Mouse (Mus musculus) midbrain, embryonic 16.5 days (tissue): ENCODE measurements around the gene Sema3b. TPM values are rescaled to one million over a fixed set of nuclear protein-coding genes. Genes with fewer than 3 reads are reported as not detected.

Source experiments
- ATAC-seq: fragments of 200-750 bp; cut with Nextera tagmentation; 2 replicates; pipeline ENCODE4 v1.8.0; 2017; ENCODE audit warnings: moderate TSS enrichment
- H3K27ac ChIP-seq: fragments of 300-500 bp; sonication (generic); 2 replicates; pipeline ENCODE4 v1.5.1; 2014; ENCODE audit warnings: mild to moderate bottlenecking, low read length, mixed read lengths
- H3K27me3 ChIP-seq: fragments of 300-500 bp; sonication (generic); 2 replicates; pipeline ENCODE4 v1.6.1; 2014; ENCODE audit warnings: low read depth, low read length, mixed read lengths; ENCODE audit not compliant: control insufficient read depth, insufficient read depth
- H3K36me3 ChIP-seq: fragments of 300-500 bp; sonication (generic); 2 replicates; pipeline ENCODE4 v1.6.1; 2014; ENCODE audit warnings: mild to moderate bottlenecking, low read length, moderate library complexity, mixed read lengths; ENCODE audit not compliant: control insufficient read depth, insufficient read depth
- H3K4me1 ChIP-seq: fragments of 300-500 bp; sonication (generic); 2 replicates; pipeline ENCODE4 v1.6.1; 2014; ENCODE audit warnings: mild to moderate bottlenecking, low read length, mixed read lengths; ENCODE audit not compliant: control insufficient read depth, insufficient read depth
- H3K4me2 ChIP-seq: fragments of 300-500 bp; sonication (generic); 2 replicates; pipeline ENCODE4 v1.6.1; 2014; ENCODE audit warnings: mild to moderate bottlenecking, low read length, mixed read lengths
- H3K4me3 ChIP-seq: fragments of 300-500 bp; sonication (generic); 2 replicates; pipeline ENCODE4 v1.5.1; 2014; ENCODE audit warnings: low read depth, mild to moderate bottlenecking, low read length, moderate library complexity, mixed read lengths
- H3K9ac ChIP-seq: fragments of 300-500 bp; sonication (generic); 2 replicates; pipeline ENCODE4 v1.6.1; 2014; ENCODE audit warnings: low read depth, low read length, mixed read lengths
- H3K9me3 ChIP-seq: fragments of 300-500 bp; sonication (generic); replicated peaks from 2 replicates; pipeline ENCODE4 v1.6.1; 2014; ENCODE audit warnings: mild to moderate bottlenecking, low read length, mixed read lengths; ENCODE audit not compliant: control insufficient read depth, poor library complexity, severe bottlenecking
- WGBS: fragments of 180-500 bp; shearing (Covaris S2); extraction: QIAGEN DNeasy Blood & Tissue Kit; methylation state at CpG from one replicate; pipeline ENCODE4 v1.1.7; 2014; 5-methylcytosine and 5-hydroxymethylcytosine counted together
- polyA plus RNA-seq: library from polyadenylated mRNA; unstranded; fragments of >200 nt; fragmentation: Nextera tagmentation; extraction: Ambion mirVana; gene quantifications from 2 replicates; pipeline ENCODE4 v1.2.1, GENCODE M21; 2015

Gene Sema3b
- polyA plus RNA-seq, 1 experiment from 2014 or later: 3.7 TPM

GRCm38 (mm10) chr9:107601275-107601674 is 7.8 kb downstream of the Sema3b start:
- no peak for ATAC-seq
- Histone ChIP-seq H3K4me3 (no peak overlapping the region), H3K27me3 (no peaks in the 10 kb centered on the region), H3K36me3 (no peaks in the 10 kb centered on the region), H3K9ac (no peak overlapping the region), H3K4me2 (no peak overlapping the region), H3K4me1 (peaks cover 6% of the 10 kb centered on the region), H3K9me3 (no peaks in the 10 kb centered on the region), H3K27ac (no peak overlapping the region)
- WGBS: 83% methylated on average over 11 of the region's 11 CpGs

GRCm38 (mm10) chr9:107600745-107601144 is 8.3 kb downstream of the Sema3b start:
- Histone ChIP-seq H3K36me3 (no peaks in the 10 kb centered on the region), H3K27me3 (no peaks in the 10 kb centered on the region), H3K4me3 (no peak overlapping the region), H3K4me1 (peaks cover 6% of the 10 kb centered on the region), H3K27ac (no peak overlapping the region), H3K9ac (no peak overlapping the region), H3K4me2 (no peak overlapping the region), H3K9me3 (no peaks in the 10 kb centered on the region)
- WGBS: 79% methylated on average over 12 of the region's 12 CpGs
- ATAC-seq: no peak

GRCm38 (mm10) chr9:107599842-107600241 is 9.2 kb downstream of the Sema3b start:
- Histone ChIP-seq H3K9me3 (no peaks in the 10 kb centered on the region), H3K4me3 (no peak overlapping the region), H3K4me2 (no peak overlapping the region), H3K9ac (no peak overlapping the region), H3K27me3 (no peaks in the 10 kb centered on the region), H3K4me1 (peaks cover 6% of the 10 kb centered on the region), H3K27ac (no peak overlapping the region), H3K36me3 (no peaks in the 10 kb centered on the region)
- no peak for ATAC-seq
- WGBS: 75% methylated on average over 14 of the region's 14 CpGs

GRCm38 (mm10) chr9:107599433-107599832 is 9.6 kb downstream of the Sema3b start:
- Histone ChIP-seq H3K9ac (no peak overlapping the region), H3K36me3 (0 out of 2 replicates have a peak, but pooled peaks cover 2% of the 10 kb centered on the region), H3K4me2 (no peak overlapping the region), H3K27ac (no peak overlapping the region), H3K4me1 (peaks cover 6% of the 10 kb centered on the region), H3K9me3 (no peaks in the 10 kb centered on the region), H3K4me3 (no peak overlapping the region), H3K27me3 (no peaks in the 10 kb centered on the region)
- WGBS: 90% methylated on average over 9 of the region's 9 CpGs
- ATAC-seq: no peak

- Histone ChIP-seq H3K27ac (no peak overlapping the region), H3K9ac (0 out of 2 replicates have a peak overlapping the region, but pooled peaks have one; percentile 3), H3K4me3 (no peak overlapping the region), H3K9me3 (no peaks in the 10 kb centered on the region), H3K4me1 (peaks cover 6% of the 10 kb centered on the region), H3K27me3 (no peaks in the 10 kb centered on the region), H3K36me3 (peaks cover 9% of the 10 kb centered on the region; the same call in 1 of the 2 replicates), H3K4me2 (no peak overlapping the region)
- 87% methylated on average over 5 of the region's 5 CpGs for WGBS
- no peak for ATAC-seq
Observed at GRCm38 (mm10) chr9:107598385-107598784, 10.6 kb downstream of the Sema3b start.

GRCm38 (mm10) chr9:107596619-107597569 is 12.1 kb downstream of the Sema3b start:
- H3K36me3 ChIP-seq: peaks cover 9% of the 10 kb centered on the region; the same call in 1 of the 2 replicates
- WGBS: 87% methylated on average over 11 of the region's 11 CpGs
- H3K27ac ChIP-seq: no peak overlapping the region
- H3K27me3 ChIP-seq: no peaks in the 10 kb centered on the region
- no peaks in the 10 kb centered on the region; the same call in 1 of the 2 replicates for H3K4me1 ChIP-seq
- no peak overlapping the region for H3K4me3 ChIP-seq
- ATAC-seq: no peak
- H3K9ac ChIP-seq: no peak overlapping the region
- no peaks in the 10 kb centered on the region for H3K9me3 ChIP-seq
- H3K4me2 ChIP-seq: no peak overlapping the region

- 74% methylated on average over 8 of the region's 8 CpGs for WGBS
Observed at GRCm38 (mm10) chr9:107594281-107595062, 14.6 kb downstream of the Sema3b start.

GRCm38 (mm10) chr9:107593101-107593976 is 15.7 kb downstream of the Sema3b start:
- H3K4me3 ChIP-seq: no peak overlapping the region
- no peak overlapping the region for H3K9ac ChIP-seq
- no peaks in the 10 kb centered on the region for H3K9me3 ChIP-seq
- no peak overlapping the region for H3K4me2 ChIP-seq
- peaks cover 20% of the 10 kb centered on the region for H3K36me3 ChIP-seq
- WGBS: 74% methylated on average over 11 of the region's 11 CpGs
- peaks cover 6% of the 10 kb centered on the region for H3K4me1 ChIP-seq
- no peak for ATAC-seq
- H3K27ac ChIP-seq: no peak overlapping the region
- H3K27me3 ChIP-seq: no peaks in the 10 kb centered on the region

More at GRCm38 (mm10) chr9:107594281-107595062, 14.6 kb downstream of the Sema3b start:
- H3K36me3 ChIP-seq: peaks cover 20% of the 10 kb centered on the region
- no peak overlapping the region for H3K4me2 ChIP-seq
- no peaks in the 10 kb centered on the region for H3K9me3 ChIP-seq
- H3K27ac ChIP-seq: no peak overlapping the region
- H3K4me1 ChIP-seq: no peaks in the 10 kb centered on the region; the same call in 1 of the 2 replicates
- H3K9ac ChIP-seq: no peak overlapping the region
- no peaks in the 10 kb centered on the region for H3K27me3 ChIP-seq
- no peak for ATAC-seq
- no peak overlapping the region for H3K4me3 ChIP-seq
